Mouse (Mus musculus): ENCODE results near the gene Sept8. TPM values are rescaled to one million over a fixed set of nuclear protein-coding genes. Genes with fewer than 3 reads are reported as not detected.
"Not testable (repeated sequence)": the region's sequence is repeated elsewhere in the genome, so short reads cannot be mapped to it uniquely, and the experiment has no call there.

Sept8 gene
- polyA plus RNA-seq, 1 experiment from 2014 or later, result 33.8 TPM

- H3K27me3 ChIP-seq (ENCODE audit: control insufficient read depth, insufficient read depth, low read length), result no peaks in the 10 kb centered on the region
- H3K4me3 ChIP-seq (replicated peaks; ENCODE audit: low read length), result no peak overlapping the region
- 80% methylated on average over 1 of the region's 1 CpGs for WGBS
- no peaks in the 10 kb centered on the region for H3K4me1 ChIP-seq (ENCODE audit: control insufficient read depth, insufficient read depth, low read length)
- no peak for ATAC-seq (ENCODE audit: insufficient read depth, low FRiP score)
- no peak overlapping the region for H3K4me2 ChIP-seq (ENCODE audit: low read depth, low read length)
- H3K9ac ChIP-seq (ENCODE audit: low read length), result no peak overlapping the region
- no peaks in the 10 kb centered on the region for H3K9me3 ChIP-seq (replicated peaks; ENCODE audit: control insufficient read depth, low read length)
- H3K27ac ChIP-seq (ENCODE audit: low read length), result no peak overlapping the region
- H3K36me3 ChIP-seq (ENCODE audit: control insufficient read depth, insufficient read depth, low read length), result no peaks in the 10 kb centered on the region
Observed at GRCm38 (mm10) chr11:53550714-53551113, 31.7 kb downstream of the Sept8 start.

- no peaks in the 10 kb centered on the region for H3K9me3 ChIP-seq (replicated peaks; ENCODE audit: control insufficient read depth, low read length)
- H3K27me3 ChIP-seq (ENCODE audit: control insufficient read depth, insufficient read depth, low read length), result no peaks in the 10 kb centered on the region
- H3K36me3 ChIP-seq (ENCODE audit: control insufficient read depth, insufficient read depth, low read length), result no peaks in the 10 kb centered on the region
- H3K4me2 ChIP-seq (ENCODE audit: low read depth, low read length), result no peak overlapping the region
- H3K4me3 ChIP-seq (replicated peaks; ENCODE audit: low read length), result no peak overlapping the region
- no peak for ATAC-seq (ENCODE audit: insufficient read depth, low FRiP score)
- H3K9ac ChIP-seq (ENCODE audit: low read length), result no peak overlapping the region
- H3K27ac ChIP-seq (ENCODE audit: low read length), result no peak overlapping the region
- 70% methylated on average over 12 of the region's 12 CpGs for WGBS
- no peaks in the 10 kb centered on the region for H3K4me1 ChIP-seq (ENCODE audit: control insufficient read depth, insufficient read depth, low read length)
Observed at GRCm38 (mm10) chr11:53551754-53552153, 32.7 kb downstream of the Sept8 start.

- not testable (repeated sequence) for H3K4me2 ChIP-seq (ENCODE audit: low read depth, low read length); ATAC-seq (ENCODE audit: insufficient read depth, low FRiP score); H3K9ac ChIP-seq (ENCODE audit: low read length); H3K4me1 ChIP-seq (ENCODE audit: control insufficient read depth, insufficient read depth, low read length); H3K27ac ChIP-seq (ENCODE audit: low read length); H3K9me3 ChIP-seq (replicated peaks; ENCODE audit: control insufficient read depth, low read length); H3K27me3 ChIP-seq (ENCODE audit: control insufficient read depth, insufficient read depth, low read length); H3K4me3 ChIP-seq (replicated peaks; ENCODE audit: low read length); H3K36me3 ChIP-seq (ENCODE audit: control insufficient read depth, insufficient read depth, low read length)
- 96% methylated on average over 6 of the region's 20 CpGs for WGBS
Observed at GRCm38 (mm10) chr11:53556529-53556928, 37.5 kb downstream of the Sept8 start.

- not testable (repeated sequence) for H3K9ac ChIP-seq (ENCODE audit: low read length); H3K27me3 ChIP-seq (ENCODE audit: control insufficient read depth, insufficient read depth, low read length); H3K4me2 ChIP-seq (ENCODE audit: low read depth, low read length); H3K27ac ChIP-seq (ENCODE audit: low read length); ATAC-seq (ENCODE audit: insufficient read depth, low FRiP score); H3K4me1 ChIP-seq (ENCODE audit: control insufficient read depth, insufficient read depth, low read length); H3K4me3 ChIP-seq (replicated peaks; ENCODE audit: low read length); H3K36me3 ChIP-seq (ENCODE audit: control insufficient read depth, insufficient read depth, low read length); H3K9me3 ChIP-seq (replicated peaks; ENCODE audit: control insufficient read depth, low read length)
- 95% methylated on average over 1 of the region's 3 CpGs for WGBS
Observed at GRCm38 (mm10) chr11:53557992-53558391, 38.9 kb downstream of the Sept8 start.

GRCm38 (mm10) chr11:53559980-53560379, 40.9 kb downstream of the Sept8 start:
- H3K4me1 ChIP-seq (ENCODE audit: control insufficient read depth, insufficient read depth, low read length); H3K36me3 ChIP-seq (ENCODE audit: control insufficient read depth, insufficient read depth, low read length); H3K27ac ChIP-seq (ENCODE audit: low read length); H3K9ac ChIP-seq (ENCODE audit: low read length); H3K4me2 ChIP-seq (ENCODE audit: low read depth, low read length); H3K27me3 ChIP-seq (ENCODE audit: control insufficient read depth, insufficient read depth, low read length); H3K4me3 ChIP-seq (replicated peaks; ENCODE audit: low read length); ATAC-seq (ENCODE audit: insufficient read depth, low FRiP score); H3K9me3 ChIP-seq (replicated peaks; ENCODE audit: control insufficient read depth, low read length): not testable (repeated sequence)
- 65% methylated on average over 1 of the region's 3 CpGs for WGBS

- H3K9me3 ChIP-seq (replicated peaks; ENCODE audit: control insufficient read depth, low read length), result no peaks in the 10 kb centered on the region
- no peaks in the 10 kb centered on the region for H3K27me3 ChIP-seq (ENCODE audit: control insufficient read depth, insufficient read depth, low read length)
- no peak overlapping the region for H3K9ac ChIP-seq (ENCODE audit: low read length)
- no peak overlapping the region for H3K4me3 ChIP-seq (replicated peaks; ENCODE audit: low read length)
- H3K4me1 ChIP-seq (ENCODE audit: control insufficient read depth, insufficient read depth, low read length), result peaks cover 5% of the 10 kb centered on the region; the same call in 1 of the 2 replicates
- H3K27ac ChIP-seq (ENCODE audit: low read length), result no peak overlapping the region
- ATAC-seq (ENCODE audit: insufficient read depth, low FRiP score), result no peak
- H3K36me3 ChIP-seq (ENCODE audit: control insufficient read depth, insufficient read depth, low read length), result no peaks in the 10 kb centered on the region
- WGBS, result 72% methylated on average over 2 of the region's 2 CpGs
- H3K4me2 ChIP-seq (ENCODE audit: low read depth, low read length), result no peak overlapping the region
Observed at GRCm38 (mm10) chr11:53561986-53562385, 42.9 kb downstream of the Sept8 start.

GRCm38 (mm10) chr11:53566646-53567045, 47.6 kb downstream of the Sept8 start:
- no peak for ATAC-seq (ENCODE audit: insufficient read depth, low FRiP score)

DNA sequence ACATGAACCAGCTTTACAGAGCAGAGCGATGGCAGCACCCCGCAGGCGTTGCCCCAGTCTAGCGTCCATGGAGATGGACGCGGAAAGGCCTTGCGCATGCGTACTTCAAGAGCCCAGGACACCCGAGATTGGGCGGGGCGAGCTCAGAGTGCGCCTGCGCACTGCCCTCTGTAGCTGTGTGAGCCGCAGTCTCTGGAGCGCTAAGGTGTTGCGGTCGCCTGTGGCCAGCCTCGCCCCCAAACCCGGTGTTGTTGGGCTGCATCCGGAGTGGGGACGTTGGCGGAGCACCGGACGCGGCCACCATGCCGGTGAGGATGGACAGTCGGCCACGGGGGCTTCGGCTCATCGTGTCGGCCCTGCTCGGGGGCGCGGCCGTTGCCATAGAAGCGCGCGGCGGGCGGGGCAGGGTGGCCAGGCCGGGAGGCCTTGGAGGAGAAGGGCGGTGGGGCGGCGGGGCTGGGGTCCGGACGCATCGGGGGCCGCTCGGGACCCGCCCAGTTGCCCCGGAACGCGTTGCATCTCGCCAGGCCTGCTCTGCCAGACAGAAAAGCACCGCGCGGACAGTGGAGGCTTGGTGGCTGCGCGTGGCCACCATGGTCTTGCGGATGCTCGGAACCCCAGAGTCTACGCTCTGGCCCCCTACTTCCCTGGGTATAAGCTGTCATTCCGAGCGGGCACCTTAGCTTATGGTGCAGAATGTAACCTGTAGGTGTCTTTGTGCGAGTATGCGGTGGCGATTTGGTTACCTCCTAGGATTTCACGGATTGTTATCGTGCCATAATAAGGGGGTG, 48.4 kb downstream of the Sept8 start, which contains the start of gene Kif3a:
TSS of gene Kif3a (plus strand) at position 156 of the 791 bp plus-strand sequence.
- peak within 1 kb of the TSS; percentile 92 for H3K4me2 ChIP-seq (ENCODE audit: low read depth, low read length)
- H3K9ac ChIP-seq (ENCODE audit: low read length), result peak within 1 kb of the TSS; percentile 85
- peak; percentile 98 for ATAC-seq (ENCODE audit: insufficient read depth, low FRiP score)
- no peaks in the 10 kb centered on the region for H3K36me3 ChIP-seq (ENCODE audit: control insufficient read depth, insufficient read depth, low read length)
- peaks cover 5% of the 10 kb centered on the region; the same call in 1 of the 2 replicates for H3K4me1 ChIP-seq (ENCODE audit: control insufficient read depth, insufficient read depth, low read length)
- H3K27me3 ChIP-seq (ENCODE audit: control insufficient read depth, insufficient read depth, low read length), result no peaks in the 10 kb centered on the region
- no peaks in the 10 kb centered on the region for H3K9me3 ChIP-seq (replicated peaks; ENCODE audit: control insufficient read depth, low read length)
- peak within 1 kb of the TSS; percentile 88 for H3K4me3 ChIP-seq (replicated peaks; ENCODE audit: low read length)
- no peak within 1 kb of the TSS for H3K27ac ChIP-seq (ENCODE audit: low read length)
- under 1% methylated on average over 69 of the region's 69 CpGs for WGBS

More at GRCm38 (mm10) chr11:53566646-53567045, 47.6 kb downstream of the Sept8 start:
- Histone ChIP-seq H3K4me1 (ENCODE audit: control insufficient read depth, insufficient read depth, low read length) (peaks cover 5% of the 10 kb centered on the region; the same call in 1 of the 2 replicates), H3K4me3 (replicated peaks; ENCODE audit: low read length) (peak overlapping the region; percentile 88), H3K27ac (ENCODE audit: low read length) (no peak overlapping the region), H3K9me3 (replicated peaks; ENCODE audit: control insufficient read depth, low read length) (no peaks in the 10 kb centered on the region), H3K27me3 (ENCODE audit: control insufficient read depth, insufficient read depth, low read length) (no peaks in the 10 kb centered on the region), H3K9ac (ENCODE audit: low read length) (peak overlapping the region; percentile 16; the same call in 1 of the 2 replicates), H3K36me3 (ENCODE audit: control insufficient read depth, insufficient read depth, low read length) (no peaks in the 10 kb centered on the region), H3K4me2 (ENCODE audit: low read depth, low read length) (peak overlapping the region; percentile 92)
- 78% methylated on average over 4 of the region's 4 CpGs for WGBS

GRCm38 (mm10) chr11:53580562-53580961, 61.5 kb downstream of the Sept8 start:
- ATAC-seq (ENCODE audit: insufficient read depth, low FRiP score), result no peak
- H3K4me3 ChIP-seq (replicated peaks; ENCODE audit: low read length), result no peak overlapping the region
- WGBS, result 96% methylated on average over 3 of the region's 3 CpGs
- no peak overlapping the region for H3K27ac ChIP-seq (ENCODE audit: low read length)
- H3K4me2 ChIP-seq (ENCODE audit: low read depth, low read length), result no peak overlapping the region
- H3K36me3 ChIP-seq (ENCODE audit: control insufficient read depth, insufficient read depth, low read length), result peaks cover 3% of the 10 kb centered on the region; the same call in 1 of the 2 replicates
- H3K27me3 ChIP-seq (ENCODE audit: control insufficient read depth, insufficient read depth, low read length), result no peaks in the 10 kb centered on the region
- no peaks in the 10 kb centered on the region for H3K9me3 ChIP-seq (replicated peaks; ENCODE audit: control insufficient read depth, low read length)
- H3K9ac ChIP-seq (ENCODE audit: low read length), result no peak overlapping the region
- no peaks in the 10 kb centered on the region for H3K4me1 ChIP-seq (ENCODE audit: control insufficient read depth, insufficient read depth, low read length)

Measured in stomach, embryonic 16.5 days (tissue).